Mouse (Mus musculus): Measurements from ENCODE around the gene Slc24a2.

- TF ChIP-seq CTCF (IDR thresholded peaks at IDR 0.05; ENCODE audit: borderline replicate concordance, extremely low read depth, insufficient read depth, insufficient read length) (no peak), POLR2A (IDR thresholded peaks at IDR 0.05; ENCODE audit: borderline replicate concordance, extremely low read depth, insufficient read depth, insufficient read length, poor library complexity, severe bottlenecking) (no peak)
Observed at GRCm38 (mm10) chr4:87132525-87132924, 97.8 kb downstream of the Slc24a2 start.

Data from brain, embryonic 14.5 days (tissue).